Mouse (Mus musculus) embryonic fibroblast, embryonic 13.5 days (primary cell): ENCODE results near the gene Uts2.

Experiments
- CTCF ChIP-seq: IDR thresholded peaks from 2 replicates; pipeline ENCODE4 v1.5.1; 2011; ENCODE audit warnings: mild to moderate bottlenecking, control low read depth, low read length, moderate library complexity, borderline replicate concordance; ENCODE audit not compliant: insufficient read depth
- POLR2A ChIP-seq: IDR thresholded peaks from 2 replicates; pipeline ENCODE4 v1.6.1; 2011; ENCODE audit warnings: low read depth, mild to moderate bottlenecking, control low read depth, low read length, moderate library complexity

- TF ChIP-seq POLR2A (no peak), CTCF (no peak)
Measured at GRCm38 (mm10) chr4:151005656-151006318, 8.9 kb downstream of the Uts2 start.
